Mouse (Mus musculus) splenic B cell, adult 2 months (primary cell): ENCODE measurements around the gene 5730507C01Rik.
"Not testable (repeated sequence)": the region's sequence is repeated elsewhere in the genome, so short reads cannot be mapped to it uniquely, and the experiment has no call there.

Experiments used
- DNase-seq: peaks from one replicate; pipeline ENCODE4 v3.0.0-alpha.2; 2011; ENCODE audit warnings: low read depth, low spot score
- H3K27me3 ChIP-seq: 2 replicates; pipeline ENCODE4 v1.6.1; 2012; ENCODE audit warnings: mild to moderate bottlenecking, low read length, moderate library complexity, mixed read lengths; ENCODE audit not compliant: control insufficient read depth, poor library complexity, insufficient read depth, severe bottlenecking
- H3K36me3 ChIP-seq: 2 replicates; pipeline ENCODE4 v1.6.1; 2012; ENCODE audit warnings: mild to moderate bottlenecking, low read length, moderate library complexity, mixed read lengths; ENCODE audit not compliant: control insufficient read depth, poor library complexity, insufficient read depth, severe bottlenecking

5730507C01Rik gene

GRCm38 (mm10) chr12:18514171-18514570 lies at the start of gene 5730507C01Rik:
5730507C01Rik (plus strand) TSS chr12:18514510.
- no peak for DNase-seq

GRCm38 (mm10) chr12:18514616-18515015 lies 306 bp downstream of the 5730507C01Rik start:
- not testable (repeated sequence) for H3K27me3 ChIP-seq, DNase-seq, H3K36me3 ChIP-seq

More at GRCm38 (mm10) chr12:18514171-18514570, at the start of gene 5730507C01Rik:
- Histone ChIP-seq H3K27me3 (no peaks in the 10 kb centered on the region), H3K36me3 (no peaks in the 10 kb centered on the region)

GRCm38 (mm10) chr12:18515077-18515476 lies 767 bp downstream of the 5730507C01Rik start:
- not testable (repeated sequence) for H3K27me3 ChIP-seq, H3K36me3 ChIP-seq, DNase-seq
